Mouse (Mus musculus): ENCODE measurements at regions not wholly inside any gene's neighbourhood (a gene's known extent, or its start where the extent isn't known, plus 50 kb on each side); places are given as distances from the start of the nearest gene placed in this dataset.
"Not testable (repeated sequence)": the region's sequence is repeated elsewhere in the genome, so short reads cannot be mapped to it uniquely, and the experiment has no call there.

DNA sequence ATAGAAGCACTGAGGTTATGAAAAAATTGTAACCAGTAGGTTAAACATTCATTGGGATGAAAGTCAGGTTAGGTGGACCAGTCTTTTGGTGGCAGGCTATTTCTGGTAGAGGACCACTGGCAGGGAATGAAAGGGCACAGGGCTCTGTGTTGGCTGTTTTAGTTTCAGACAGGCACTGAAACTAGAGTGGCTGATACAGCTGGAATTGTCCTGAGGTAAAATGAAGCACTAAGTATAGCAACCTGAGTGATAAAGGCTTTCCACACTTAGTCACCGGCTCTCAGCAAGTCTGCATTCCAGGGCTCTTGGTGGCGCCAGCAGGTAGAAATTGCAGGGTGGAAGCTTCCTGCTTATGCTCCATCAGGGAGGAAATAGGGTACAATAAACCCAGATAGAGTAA, 262.2 kb upstream of the Tmpo start:
- no peak for DNase-seq

DNA sequence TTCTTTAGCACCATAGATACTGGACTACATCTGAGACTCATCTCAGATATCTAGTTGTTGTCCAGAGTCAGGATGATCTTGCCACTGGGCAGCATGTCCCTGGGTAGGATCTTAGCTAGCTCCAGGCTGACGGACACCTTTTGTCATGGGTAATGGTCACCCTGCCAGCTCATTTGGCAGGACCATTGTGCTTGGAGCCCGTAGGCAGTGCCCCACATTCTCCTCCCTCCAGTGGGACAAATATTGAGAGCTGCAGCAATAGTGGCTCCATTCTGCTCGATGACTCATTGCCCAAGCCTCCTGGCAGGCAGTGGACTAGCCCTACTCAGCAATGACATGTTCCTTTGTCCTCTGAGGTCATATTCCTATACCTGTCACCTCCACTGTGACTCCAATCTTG, 258.9 kb upstream of the Tmpo start:
- DNase-seq = no peak

DNA sequence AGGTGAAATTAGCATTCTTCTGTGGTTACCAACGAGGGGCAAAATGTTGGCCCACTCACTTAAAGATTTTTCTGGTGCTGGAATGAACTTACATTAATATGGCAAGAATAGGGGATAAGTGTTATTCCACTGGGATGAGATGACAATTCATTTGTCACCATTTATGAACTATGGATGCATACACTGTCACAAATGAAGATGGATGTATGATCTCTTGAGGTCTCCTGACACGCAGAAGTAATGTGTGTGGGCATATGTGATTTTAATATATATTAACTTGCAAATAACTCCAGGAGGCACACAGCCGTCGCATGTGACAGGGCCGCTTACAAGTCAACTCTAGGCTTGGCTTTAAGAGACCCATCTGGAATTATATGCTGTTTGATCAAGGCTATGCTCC, 256.8 kb upstream of the Tmpo start:
- DNase-seq = no peak

DNA sequence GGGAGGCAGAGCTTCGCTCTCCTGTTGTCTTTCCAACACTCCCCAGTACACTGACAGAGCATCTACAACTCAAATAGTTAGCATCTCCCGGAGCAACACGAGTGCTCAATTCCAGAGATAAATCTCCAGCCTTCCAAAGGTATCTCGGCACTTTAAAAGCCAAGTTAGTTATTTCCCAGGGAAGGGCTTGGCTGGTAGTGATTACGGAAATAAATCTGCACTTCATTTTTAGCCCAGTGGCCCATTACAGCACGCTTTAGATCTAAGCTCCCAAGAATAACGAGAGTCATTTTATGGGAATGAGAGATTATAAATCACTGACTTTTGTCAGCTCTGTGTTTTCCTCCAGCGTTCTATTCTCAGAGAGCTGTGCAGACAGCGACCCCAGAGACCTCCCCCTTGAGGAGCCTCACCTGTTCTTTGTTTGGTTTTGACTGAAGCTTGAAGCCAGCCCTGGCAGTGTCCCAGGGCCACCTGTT, 255.0 kb upstream of the Tmpo start:
- DNase-seq = no peak

DNA sequence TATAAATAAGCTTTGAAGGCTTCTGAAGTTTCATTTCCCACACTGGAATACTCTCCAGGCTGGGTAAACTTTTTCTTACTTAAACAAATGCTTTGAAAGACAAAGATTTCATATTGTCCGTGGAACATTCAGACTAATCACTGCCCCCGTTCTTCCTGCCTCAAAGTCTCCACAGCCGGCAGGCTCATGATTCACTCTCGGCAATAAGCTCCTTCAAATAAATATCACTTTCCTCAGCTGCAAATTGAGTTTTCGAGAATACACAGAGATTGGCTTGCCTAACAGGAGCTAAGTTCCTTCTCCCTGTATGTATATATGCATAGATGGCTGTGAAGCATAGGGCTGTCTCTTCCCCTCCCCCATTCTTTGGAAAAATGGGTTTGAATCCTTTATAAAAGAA, 249.2 kb upstream of the Tmpo start:
- DNase-seq = no peak

DNA sequence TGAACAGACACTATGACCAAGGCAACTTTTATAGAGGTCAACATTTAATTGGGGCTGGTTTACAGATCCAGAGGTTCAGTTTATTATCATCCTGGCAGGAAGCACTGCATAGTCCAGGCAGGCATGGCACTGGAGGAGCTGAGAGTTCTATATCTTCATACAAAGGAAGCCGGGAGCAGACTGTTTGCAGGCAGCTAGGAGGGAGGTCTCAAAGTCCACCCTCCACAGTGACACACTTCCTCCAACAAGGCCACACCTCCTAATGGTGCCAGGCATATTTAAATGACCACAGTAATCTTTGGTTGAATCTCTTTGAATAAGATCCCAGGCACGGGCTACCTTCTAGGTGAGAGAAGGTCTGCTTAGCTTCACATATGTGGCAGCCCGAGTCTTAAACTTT, 245.5 kb upstream of the Tmpo start:
- no peak for DNase-seq

DNA sequence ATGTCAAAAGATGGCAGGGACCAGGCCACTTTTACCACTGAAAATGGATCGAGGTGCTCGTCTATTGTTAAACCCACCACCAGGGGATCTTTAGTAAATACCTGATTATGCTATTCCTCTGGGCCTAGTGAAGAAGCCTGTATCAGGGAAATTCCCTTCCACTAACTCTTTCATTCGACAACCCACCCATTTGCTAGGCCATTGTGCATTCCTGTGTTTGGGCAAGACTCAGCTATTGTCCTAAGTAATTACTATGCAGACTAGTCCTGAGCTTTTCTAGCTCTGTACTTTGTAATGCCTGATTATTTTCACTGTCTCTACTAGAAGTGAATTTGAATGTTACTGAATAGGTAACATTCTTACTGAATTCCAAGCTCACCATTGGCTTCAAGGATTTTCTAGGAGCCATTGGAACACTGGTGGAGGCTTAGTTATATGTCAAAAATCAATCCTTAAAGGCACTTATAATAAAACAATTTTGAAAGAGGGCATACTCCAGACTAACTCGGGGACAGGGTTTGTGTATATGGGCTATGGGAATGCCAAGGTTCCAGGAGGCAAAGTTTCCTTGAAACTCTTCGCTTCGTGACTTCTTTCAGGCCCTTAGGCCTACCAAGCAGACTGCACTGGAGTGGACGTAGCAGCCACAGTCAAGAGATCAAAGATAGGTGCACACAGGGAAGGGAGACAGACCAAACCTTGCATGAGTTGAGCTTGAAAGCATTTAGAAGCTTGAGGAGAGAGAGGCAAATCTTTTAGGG, 244.7 kb upstream of the Tmpo start:
- not testable (repeated sequence) for DNase-seq

DNA sequence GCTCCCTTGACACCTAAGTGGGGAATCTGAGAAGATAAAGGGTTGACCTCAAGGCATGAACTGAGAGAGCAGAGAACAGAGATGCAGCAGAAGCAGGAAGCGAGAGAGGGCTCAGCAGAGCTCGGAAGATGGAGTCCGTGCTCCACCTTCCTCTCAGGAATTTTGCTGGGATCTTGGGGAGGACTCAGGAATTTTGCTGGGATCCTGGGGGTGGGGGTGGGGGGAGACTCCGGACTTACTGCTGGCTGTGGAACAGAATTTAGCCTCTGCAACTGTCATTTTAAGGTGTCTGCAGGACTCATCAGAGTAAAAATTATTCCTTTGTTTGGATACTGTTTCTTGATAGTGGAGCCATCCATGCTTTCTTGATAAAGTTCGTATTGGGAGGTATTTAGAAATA, 243.7 kb upstream of the Tmpo start:
- DNase-seq = no peak

DNA sequence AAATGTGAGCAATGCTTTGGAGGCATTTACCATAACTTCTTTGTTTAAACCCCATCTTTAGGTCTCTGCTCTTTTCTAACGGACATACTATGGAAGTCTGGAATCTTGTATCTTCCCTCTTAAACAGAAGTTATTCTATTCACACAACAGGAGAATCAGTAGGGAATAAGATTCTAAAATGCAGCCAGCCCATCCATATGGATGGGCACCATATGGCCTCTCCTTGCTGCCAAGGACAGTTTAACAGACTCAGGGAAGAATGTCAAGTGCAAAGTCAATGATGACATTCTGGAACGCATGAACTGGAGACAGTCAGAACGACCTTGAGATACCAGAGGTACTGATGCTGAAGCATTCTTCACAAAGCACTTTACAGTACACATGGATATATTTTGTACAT, 206.1 kb upstream of the Tmpo start:
- DNase-seq = no peak

DNA sequence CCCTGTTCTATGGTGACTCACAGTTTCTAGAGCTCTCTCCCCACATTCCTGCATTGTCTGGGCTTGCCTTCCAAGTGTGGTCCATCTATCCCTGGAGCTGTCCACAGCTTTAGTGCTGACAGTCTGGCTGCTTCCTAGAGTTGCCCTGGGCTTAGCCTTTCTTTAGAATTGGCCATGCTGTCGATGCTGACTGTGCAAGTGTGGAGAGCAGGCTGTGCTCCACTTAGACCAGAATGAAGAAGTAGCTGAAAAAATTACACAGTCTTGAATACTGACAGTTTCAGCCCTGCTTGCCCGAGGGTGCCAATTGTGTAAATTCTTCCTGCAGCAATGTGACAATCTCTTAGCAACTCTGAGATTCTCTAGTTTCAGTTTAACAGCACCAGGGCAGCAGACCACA, 203.3 kb upstream of the Tmpo start:
- DNase-seq = no peak

DNA sequence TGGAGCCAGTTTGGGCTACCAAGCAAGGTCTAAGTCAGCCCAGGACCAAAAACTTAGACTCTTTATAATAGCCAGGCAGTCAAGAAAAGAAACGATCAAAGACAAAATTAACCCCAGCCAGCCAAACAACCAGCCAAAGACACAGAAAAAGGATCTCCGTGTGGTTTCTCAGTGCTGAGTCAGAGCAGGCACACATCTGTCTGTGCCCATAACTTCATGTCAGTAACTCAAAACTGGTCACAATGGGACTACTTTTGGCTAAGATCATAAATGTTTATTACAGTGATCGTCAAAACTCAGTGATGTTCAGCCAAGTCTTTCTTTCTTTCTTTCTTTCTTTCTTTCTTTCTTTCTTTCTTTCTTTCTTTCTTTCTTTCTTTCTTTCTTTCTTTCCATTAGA, 195.6 kb upstream of the Tmpo start:
- DNase-seq = no peak

DNA sequence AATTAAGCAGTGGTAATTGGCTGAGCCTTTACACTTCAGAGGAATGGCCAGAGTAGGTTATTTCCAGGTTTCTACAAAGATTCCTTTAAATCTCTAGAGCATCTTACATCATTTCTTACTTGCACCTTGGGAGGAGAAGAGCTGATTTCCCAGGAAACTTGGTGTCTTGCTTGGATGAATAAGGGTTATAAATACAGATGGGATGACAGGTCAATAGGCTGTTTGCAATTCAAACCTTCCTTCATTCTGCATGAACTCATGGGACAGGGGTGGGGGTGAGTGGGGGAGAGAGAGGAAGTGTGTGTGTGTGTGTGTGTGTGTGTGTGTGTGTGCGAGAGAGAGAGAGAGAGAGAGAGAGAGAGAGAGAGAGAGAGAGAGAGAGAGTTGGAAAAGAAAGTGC, 186.4 kb upstream of the Tmpo start:
- no peak for DNase-seq

DNA sequence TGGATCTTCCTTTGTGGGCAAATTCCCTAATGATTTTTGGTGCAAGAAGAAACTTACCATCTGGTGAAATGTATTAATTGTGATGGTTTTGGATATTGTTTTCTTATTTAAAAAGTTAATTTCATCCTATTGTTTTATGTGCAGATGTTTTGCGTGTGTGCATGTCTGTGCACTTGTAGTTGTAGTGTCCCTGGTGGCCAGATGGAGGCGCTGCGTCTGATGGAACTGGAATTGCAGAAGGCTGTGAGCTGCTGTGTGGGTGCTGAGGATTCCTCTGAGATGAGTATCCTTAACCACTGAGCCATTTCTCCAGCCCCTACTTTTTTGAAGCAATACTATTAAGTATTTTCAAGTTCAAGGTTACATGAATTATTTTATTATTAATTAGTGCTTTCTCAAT, 181.5 kb upstream of the Tmpo start:
- DNase-seq = no peak

DNA sequence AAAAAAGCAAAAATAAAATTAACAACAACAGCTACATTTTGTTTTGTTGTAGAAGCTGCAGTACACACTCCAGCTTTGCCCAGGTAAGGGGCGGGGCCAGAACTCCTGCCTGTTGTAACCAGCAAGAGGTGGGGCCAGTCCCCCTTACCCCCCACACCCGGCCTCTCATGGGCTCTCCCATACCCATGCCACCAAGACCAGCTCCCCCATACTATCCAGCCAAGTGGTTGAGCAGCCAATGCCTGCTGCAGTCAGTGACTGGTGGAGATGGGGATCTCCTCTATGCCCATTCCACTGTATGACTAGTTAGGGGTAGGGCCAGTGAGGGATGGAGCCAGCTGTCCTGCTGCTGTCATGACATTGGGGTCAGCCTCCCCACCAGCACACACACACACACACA, 180.5 kb upstream of the Tmpo start:
- DNase-seq = no peak

DNA sequence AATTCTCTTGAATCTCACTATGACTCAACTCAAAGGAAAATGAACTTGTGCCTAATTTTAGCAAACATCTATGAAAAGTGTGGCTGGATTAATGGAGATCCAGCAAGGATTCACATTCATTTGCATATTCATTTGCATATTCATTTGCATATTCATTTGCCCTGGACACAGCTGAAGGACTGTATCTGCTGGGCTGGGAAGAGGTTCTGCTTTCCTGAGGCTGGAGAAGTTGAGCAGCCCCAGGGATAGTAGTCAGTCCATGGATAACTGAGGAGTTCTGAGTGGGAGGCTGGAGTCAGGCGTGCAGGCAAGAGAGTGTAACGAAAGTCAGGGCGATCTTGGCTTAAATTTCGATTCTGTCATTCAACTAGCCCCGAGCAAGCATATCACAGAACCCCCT, 164.3 kb upstream of the Tmpo start:
- no peak for DNase-seq

DNA sequence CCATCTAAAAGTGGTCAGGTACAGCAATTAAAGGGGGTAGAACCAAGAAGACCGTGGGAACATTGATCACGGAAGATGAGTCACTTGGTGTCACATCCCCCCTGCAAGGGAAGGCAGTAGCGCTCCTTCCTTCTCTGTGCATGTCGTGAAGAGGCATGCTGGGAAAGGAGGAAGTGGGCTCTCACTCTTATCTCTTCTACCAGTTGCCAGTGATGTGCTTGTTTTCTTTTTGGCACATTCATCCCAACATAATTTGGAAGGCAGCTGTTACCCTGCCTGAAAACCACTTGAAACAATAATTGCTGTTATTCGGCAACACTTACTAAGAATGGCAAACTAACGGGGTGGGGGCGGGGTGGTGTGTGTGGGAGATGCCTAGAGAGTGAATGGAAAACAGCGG, 161.0 kb upstream of the Tmpo start:
- no peak for DNase-seq

DNA sequence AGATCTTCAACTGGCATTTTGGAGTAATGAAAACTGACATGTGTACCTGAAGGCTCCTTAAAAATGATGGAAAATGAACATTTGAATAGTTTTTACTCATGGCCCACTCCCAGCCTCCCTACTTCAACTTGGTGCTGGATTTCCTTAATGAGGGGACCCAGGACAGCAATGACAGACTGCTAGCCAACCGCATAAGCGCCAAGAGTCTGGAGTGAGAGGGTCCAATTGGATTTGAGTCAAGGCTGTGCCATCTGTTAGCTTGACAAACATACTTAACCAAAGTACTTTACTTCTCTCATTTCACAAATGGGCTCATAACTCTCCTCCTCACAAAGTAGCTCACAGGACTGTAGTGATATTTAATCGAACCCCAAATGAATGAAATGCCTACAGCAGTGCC, 158.2 kb upstream of the Tmpo start:
- no peak for DNase-seq

DNA sequence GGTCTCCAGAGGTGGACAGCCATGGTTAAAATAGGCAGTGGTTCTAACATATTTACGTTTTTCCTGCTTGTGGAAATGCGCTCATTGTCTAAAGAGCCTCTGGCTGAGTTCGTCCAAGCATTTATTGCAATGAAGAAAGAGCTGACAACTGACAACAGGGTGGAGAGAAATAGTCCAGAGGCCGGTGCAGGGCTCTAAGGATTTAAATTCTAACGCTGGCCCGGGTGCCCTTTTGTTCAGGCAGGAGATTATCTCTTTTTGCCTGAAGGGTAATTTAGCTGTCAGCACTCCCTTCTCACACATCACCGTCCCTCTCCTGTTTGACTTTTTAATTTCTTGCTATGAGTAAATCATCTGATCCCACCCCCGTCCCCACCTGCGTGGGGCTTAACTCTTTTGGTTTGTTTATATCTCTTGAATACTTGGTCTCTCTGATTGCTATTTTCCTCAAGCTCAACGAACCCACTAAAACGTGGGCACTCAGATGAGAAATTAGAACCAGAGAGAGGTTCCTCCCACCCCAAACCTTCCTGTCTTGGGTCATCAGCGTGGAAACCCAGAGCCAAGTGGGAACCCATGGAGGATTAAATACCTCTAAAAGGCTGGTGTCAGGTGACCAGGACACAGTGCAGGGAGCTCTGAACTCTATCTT, 145.7 kb upstream of the Tmpo start:
- no peak for DNase-seq

DNA sequence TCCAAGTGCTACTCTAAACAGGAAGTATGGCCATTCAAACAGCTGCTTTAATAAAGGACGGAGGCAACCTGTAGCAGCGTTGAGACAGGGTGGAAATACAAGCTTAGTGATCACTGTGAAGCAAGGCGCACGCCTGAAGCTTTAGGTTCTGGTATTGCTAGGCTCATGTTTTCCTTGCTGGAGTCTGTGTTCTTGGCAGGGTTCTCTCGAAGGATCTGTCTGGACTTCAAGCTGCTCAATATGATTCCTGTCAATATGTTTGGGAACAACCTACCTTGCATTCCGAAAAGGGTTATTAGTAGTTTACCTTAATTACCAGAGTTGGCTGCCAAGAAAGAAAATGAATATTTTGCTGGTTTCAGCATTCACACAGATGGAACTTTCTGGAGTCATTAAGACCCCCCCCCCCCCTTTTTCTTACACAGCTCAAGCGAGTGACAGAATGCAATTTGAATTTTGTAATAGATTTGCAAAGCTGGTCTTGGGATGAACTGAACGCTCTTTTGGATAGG, 145.1 kb upstream of the Tmpo start:
- DNase-seq = no peak

DNA sequence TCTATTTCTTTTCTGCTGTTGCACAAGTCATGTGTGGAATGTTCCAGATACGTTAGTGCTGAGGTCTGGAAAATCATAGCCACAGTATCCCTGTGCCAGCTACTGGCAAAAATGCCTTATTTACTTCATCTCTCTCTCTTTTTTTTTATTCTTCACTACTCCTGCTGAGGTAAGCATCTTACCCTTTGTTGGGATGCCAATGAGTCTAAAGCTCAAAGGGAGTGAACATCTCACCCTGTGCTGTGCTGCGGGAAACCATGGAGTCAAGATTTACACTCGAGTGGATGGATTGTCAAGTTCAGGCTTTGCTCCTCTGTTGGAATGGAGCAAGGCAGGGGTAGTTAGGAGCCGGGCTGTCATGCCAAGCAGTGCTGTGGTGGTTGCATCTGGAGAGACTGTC, 140.1 kb upstream of the Tmpo start:
- no peak for DNase-seq

DNA sequence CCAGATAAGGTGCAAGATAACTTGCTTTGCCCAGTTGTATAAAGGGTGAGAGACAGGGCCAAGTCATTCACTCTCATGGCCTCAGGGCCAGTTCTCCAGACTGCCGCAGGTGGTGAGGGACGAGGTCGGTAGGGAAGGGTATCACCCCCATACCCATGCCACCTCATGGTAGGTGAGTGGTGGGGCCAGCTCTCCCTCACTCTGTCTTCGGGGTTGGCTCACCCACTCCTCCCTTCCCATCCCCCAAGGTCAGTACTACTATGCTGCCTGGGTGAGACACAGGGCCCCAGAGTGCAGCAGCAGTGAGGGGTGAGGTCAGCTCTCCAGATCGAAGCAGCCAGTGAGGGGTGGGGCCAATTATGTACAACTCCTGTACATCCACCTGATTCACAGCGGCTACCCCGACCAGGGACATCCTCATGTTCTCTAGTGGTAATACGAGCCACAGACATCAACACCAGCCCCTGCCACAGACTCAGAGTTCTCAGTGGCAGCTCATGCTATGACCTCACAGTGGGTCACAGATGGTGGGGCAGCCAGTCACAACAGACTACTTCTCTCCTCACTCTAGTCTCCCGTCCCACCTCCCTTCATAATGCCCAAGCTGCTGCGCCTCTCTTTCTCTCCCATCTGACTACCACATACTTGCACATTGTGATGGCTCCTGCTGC, 138.5 kb upstream of the Tmpo start:
- DNase-seq = no peak

DNA sequence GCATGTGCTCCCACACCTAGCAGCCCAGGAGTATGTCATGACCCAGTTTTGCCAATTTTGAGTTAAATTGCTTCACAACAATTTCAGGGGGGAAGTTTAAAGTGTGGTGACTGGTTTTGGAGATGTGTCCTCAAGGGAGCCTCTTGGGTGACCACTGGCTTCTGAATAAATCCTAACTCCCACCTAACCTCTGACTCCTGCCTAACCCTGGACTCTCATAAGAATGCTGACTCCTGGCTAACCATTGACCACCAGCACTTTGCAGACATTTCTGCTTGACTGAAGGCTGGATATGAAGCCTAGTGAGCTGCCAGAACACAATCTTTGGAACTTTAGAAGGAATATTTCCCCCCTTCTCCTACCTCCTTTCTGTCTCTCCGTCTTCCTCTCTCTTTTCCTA, 133.3 kb upstream of the Tmpo start:
- no peak for DNase-seq

DNA sequence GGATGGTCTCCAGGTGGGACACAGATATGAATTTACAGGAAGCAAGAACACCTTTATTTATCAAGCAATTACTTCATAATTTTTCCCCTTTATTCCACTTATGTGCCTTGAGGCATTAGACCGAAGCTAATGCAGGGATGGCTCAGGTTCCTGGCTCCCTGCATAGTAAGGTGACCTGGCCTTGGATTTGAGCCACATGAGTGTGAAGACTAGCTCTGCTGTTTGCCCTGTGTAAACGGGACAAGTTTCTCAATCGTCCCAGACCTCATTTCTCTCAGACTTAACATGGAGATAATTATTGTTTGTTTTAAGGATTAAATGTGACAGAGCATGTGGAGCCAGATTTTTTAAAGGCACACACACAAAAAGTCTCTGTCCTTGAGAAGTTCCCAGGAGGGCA, 132.2 kb upstream of the Tmpo start:
- DNase-seq = no peak

DNA sequence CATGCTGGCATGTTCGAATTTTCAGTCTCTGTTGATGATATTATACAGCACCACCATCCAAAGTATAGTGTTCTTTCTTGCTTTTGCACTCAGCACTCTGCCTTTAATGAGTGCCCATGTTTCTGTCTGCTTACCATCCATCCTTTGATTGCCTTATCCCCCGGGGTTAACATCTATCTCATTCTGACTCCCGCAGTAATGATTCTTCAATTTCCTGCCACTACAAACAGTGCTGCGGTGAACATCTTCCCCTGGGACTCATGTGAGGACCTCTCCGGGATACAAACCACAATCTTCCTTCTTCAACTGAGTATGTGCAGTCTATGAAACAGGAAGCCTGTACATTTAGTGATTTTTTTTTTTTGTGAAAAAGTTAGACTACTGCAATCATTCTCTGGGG, 131.8 kb upstream of the Tmpo start:
- DNase-seq = no peak

All from right cerebral cortex, postnatal 25 days (tissue).